Mouse (Mus musculus) erythroblast, adult 5-6 weeks (primary cell): Measurements from ENCODE around the gene Cyp2c38. TPM values are rescaled to one million over a fixed set of nuclear protein-coding genes. Genes with fewer than 3 reads are reported as not detected.
"Not testable (repeated sequence)": the region's sequence is repeated elsewhere in the genome, so short reads cannot be mapped to it uniquely, and the experiment has no call there.

Source experiments
- ATAC-seq: replicated peaks from 2 replicates; pipeline ENCODE4 v1.8.0; 2016; ENCODE audit warnings: moderate number of reproducible peaks, mild to moderate bottlenecking, moderate TSS enrichment, inconsistent platforms; ENCODE audit not compliant: poor library complexity, low FRiP score, severe bottlenecking
- total RNA-seq, 2 experiments: library from RNA; stranded (forward) in 1 of 2; stranded (reverse) in 1 of 2; fragments of 150-400 nt in 1 of 2; fragments of 200-764, 138-1000 nt in 1 of 2; gene quantifications; 2 replicates each; pipeline versions ENCODE4 v1.2.3 to v1.2.4; 2015 to 2017; ENCODE audit warnings: low replicate concordance in 2 of 2

Gene Cyp2c38
- total RNA-seq (2015; ENCODE audit: low replicate concordance) = not detected in 2 replicates
- total RNA-seq (2017; ENCODE audit: low replicate concordance) = not detected in 2 replicates

GRCm38 (mm10) chr19:39462941-39463340, at the start of gene Cyp2c38:
Gene Cyp2c38 (minus strand): TSS chr19:39463075.
- no peak for ATAC-seq

GRCm38 (mm10) chr19:39510534-39510933, 47.7 kb upstream of the Cyp2c38 start, which contains the start of gene Cyp2c39:
Gene Cyp2c39 (plus strand): TSS chr19:39510862.
- ATAC-seq = no peak

- ATAC-seq = no peak
Observed at GRCm38 (mm10) chr19:39509533-39509932, 46.7 kb upstream of the Cyp2c38 start.

GRCm38 (mm10) chr19:39506341-39506740, 43.5 kb upstream of the Cyp2c38 start:
- ATAC-seq = no peak

- not testable (repeated sequence) for ATAC-seq
Observed at GRCm38 (mm10) chr19:39483961-39484360, 21.1 kb upstream of the Cyp2c38 start.

GRCm38 (mm10) chr19:39463923-39464322, 1.0 kb upstream of the Cyp2c38 start:
- no peak for ATAC-seq

Other genes with a start within 250 kb of the Cyp2c38 start
- gene Cyp2c29, start 193.7 kb downstream of the Cyp2c38 start, total RNA-seq (2015; ENCODE audit: low replicate concordance) = not detected in 2 replicates
- gene Cyp2c29, start 193.7 kb downstream of the Cyp2c38 start, total RNA-seq (2017; ENCODE audit: low replicate concordance) = not detected in 2 replicates
- gene Cyp2c39, start 47.8 kb upstream of the Cyp2c38 start, total RNA-seq (2015; ENCODE audit: low replicate concordance) = not detected in 2 replicates
- not detected in 2 replicates for gene Cyp2c39, start 47.8 kb upstream of the Cyp2c38 start, total RNA-seq (2017; ENCODE audit: low replicate concordance)
- not detected in 2 replicates for gene Cyp2c67, start 186.0 kb upstream of the Cyp2c38 start, total RNA-seq (2015; ENCODE audit: low replicate concordance)
- gene Cyp2c67, start 186.0 kb upstream of the Cyp2c38 start, total RNA-seq (2017; ENCODE audit: low replicate concordance) = not detected in 2 replicates